Mouse (Mus musculus) embryonic facial prominence, embryonic 10.5 days (tissue): Measurements from ENCODE around the gene Kmt2d. TPM values are rescaled to one million over a fixed set of nuclear protein-coding genes. Genes with fewer than 3 reads are reported as not detected.

Experiments
- DNase-seq: peaks from one replicate; pipeline ENCODE4 v3.0.0-alpha.2; 2017; ENCODE audit warnings: low spot score
- H3K27ac ChIP-seq: fragments of 300-500 bp; sonication (generic); replicated peaks from 2 replicates; pipeline ENCODE4 v1.5.1; 2016; ENCODE audit warnings: mild to moderate bottlenecking
- H3K27me3 ChIP-seq: fragments of 300-500 bp; sonication (generic); replicated peaks from 2 replicates; pipeline ENCODE4 v1.6.1; 2016; ENCODE audit warnings: low read depth, mild to moderate bottlenecking; ENCODE audit not compliant: poor library complexity, severe bottlenecking
- H3K36me3 ChIP-seq: fragments of 300-500 bp; sonication (generic); replicated peaks from 2 replicates; pipeline ENCODE4 v1.6.1; 2016; ENCODE audit warnings: mild to moderate bottlenecking, moderate library complexity
- H3K4me1 ChIP-seq: fragments of 300-500 bp; sonication (generic); 2 replicates; pipeline ENCODE4 v1.6.1; 2016
- H3K4me3 ChIP-seq: fragments of 300-500 bp; sonication (generic); 2 replicates; pipeline ENCODE4 v1.5.1; 2016; ENCODE audit warnings: mild to moderate bottlenecking, moderate library complexity
- H3K9me3 ChIP-seq: fragments of 300-500 bp; sonication (generic); 2 replicates; pipeline ENCODE4 v1.6.1; 2016; ENCODE audit warnings: mild to moderate bottlenecking
- WGBS: fragments of 180-500 bp; shearing (Covaris S2); methylation state at CpG from one replicate; pipeline ENCODE4 v1.1.7; 2016; 5-methylcytosine and 5-hydroxymethylcytosine counted together
- polyA plus RNA-seq: library from polyadenylated mRNA; unstranded; fragments of >200 nt; fragmentation: Nextera tagmentation; extraction: Ambion mirVana; gene quantifications from 2 replicates; pipeline ENCODE4 v1.2.1, GENCODE M21; 2016

Gene Kmt2d
- polyA plus RNA-seq, 1 experiment from 2014 or later = 12.1 TPM

DNA sequence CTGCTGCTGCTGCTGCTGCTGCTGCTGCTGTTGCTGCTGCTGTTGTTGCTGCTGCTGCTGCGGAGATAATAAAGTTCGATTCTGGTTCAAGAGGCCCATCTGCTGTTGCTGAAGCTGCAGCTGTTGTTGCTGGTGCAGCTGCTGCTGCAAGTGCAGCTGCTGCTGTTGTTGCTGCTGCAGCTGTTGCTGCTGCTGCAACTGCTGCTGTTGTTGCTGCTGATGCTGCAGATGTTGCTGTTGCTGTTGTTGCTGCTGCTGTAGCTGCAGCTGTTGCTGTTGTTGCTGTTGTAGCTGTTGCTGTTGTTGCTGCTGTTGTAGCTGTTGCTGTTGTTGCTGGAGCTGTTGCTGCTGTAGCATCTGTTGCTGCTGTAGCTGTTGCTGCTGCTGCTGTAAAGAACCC, 25.9 kb downstream of the Kmt2d start:
- Histone ChIP-seq H3K27ac (no peak overlapping the region), H3K27me3 (no peaks in the 10 kb centered on the region), H3K4me1 (no peaks in the 10 kb centered on the region), H3K36me3 (peaks cover 100% of the 10 kb centered on the region), H3K4me3 (no peak overlapping the region), H3K9me3 (no peaks in the 10 kb centered on the region)
- 99% methylated on average over 2 of the region's 2 CpGs for WGBS
- no peak for DNase-seq

GRCm38 (mm10) chr15:98843595-98844223, 27.3 kb downstream of the Kmt2d start:
- Histone ChIP-seq H3K4me1 (no peaks in the 10 kb centered on the region), H3K4me3 (no peak overlapping the region), H3K27ac (no peak overlapping the region), H3K36me3 (peaks cover 100% of the 10 kb centered on the region), H3K9me3 (no peaks in the 10 kb centered on the region), H3K27me3 (no peaks in the 10 kb centered on the region)
- 84% methylated on average over 11 of the region's 11 CpGs for WGBS
- no peak for DNase-seq

DNA sequence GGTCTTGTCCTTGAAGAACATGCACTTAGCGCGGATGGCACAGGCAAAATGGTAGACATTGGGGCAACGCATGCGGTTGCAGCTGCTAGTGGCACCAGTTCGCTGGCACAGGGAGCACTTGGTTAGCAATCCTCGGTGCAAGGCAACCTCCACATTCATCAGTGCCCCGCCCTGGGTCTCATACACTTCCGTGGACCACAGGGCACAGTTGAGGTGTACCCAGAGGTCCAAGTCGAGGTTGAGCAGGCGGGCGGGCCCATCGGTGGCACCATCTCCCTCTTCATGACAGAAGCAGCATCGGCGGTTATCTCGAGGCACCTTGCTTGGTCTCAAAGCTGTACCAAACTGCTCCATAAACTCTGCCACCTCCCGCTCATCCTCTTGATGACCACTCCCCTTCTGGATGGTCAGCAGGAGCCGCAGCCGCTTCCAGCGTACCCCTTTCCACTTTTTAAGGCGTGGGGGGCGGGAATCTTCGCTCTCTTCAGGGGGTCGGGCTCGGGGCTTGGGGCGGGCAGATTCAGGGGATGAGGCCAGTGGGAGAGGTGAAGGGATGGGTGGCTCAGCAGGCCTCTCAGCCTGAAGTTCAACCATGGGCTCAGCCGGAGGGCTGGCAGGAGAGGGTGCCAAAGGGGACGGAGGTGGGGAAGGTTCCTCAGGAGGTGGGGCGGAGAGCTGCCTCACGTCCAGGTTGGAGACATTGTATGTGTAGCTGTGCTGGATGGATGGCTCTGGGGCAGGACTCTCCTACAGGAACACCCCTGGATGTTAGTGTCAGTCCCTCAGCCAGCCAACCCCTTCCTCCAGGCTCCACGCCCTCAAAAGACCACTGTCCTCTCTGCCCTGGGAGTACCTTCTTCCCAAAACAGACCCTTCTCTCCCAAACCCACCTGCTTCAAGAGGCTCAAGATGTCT, 31.1 kb downstream of the Kmt2d start:
- Histone ChIP-seq H3K27ac (no peak overlapping the region), H3K4me3 (0 out of 2 replicates have a peak overlapping the region, but pooled peaks have one; percentile 8), H3K27me3 (no peaks in the 10 kb centered on the region), H3K9me3 (no peaks in the 10 kb centered on the region), H3K4me1 (no peaks in the 10 kb centered on the region), H3K36me3 (peaks cover 100% of the 10 kb centered on the region)
- DNase-seq = no peak
- WGBS = 94% methylated on average over 30 of the region's 30 CpGs

DNA sequence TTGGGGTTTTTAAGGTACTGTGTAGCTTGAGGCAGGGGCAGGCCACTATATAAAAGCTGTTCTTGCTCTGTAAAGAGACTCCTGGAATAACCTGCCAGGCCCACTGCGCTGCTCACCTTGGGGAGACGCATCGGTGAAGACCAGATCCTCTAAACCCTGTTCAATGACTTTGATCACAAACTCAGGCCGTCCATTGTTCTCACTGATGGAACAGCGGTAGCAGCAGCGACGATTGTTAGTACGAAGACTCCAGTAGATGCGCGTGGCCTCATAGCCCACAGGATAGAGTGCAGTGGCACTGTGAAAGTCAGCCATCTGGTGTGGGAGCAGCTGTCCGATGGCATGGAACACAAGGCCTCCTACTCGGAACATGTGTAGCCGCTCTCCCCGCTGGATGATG, 31.8 kb downstream of the Kmt2d start:
- Histone ChIP-seq H3K9me3 (no peaks in the 10 kb centered on the region), H3K4me1 (no peaks in the 10 kb centered on the region), H3K27me3 (no peaks in the 10 kb centered on the region), H3K4me3 (no peak overlapping the region), H3K36me3 (peaks cover 100% of the 10 kb centered on the region), H3K27ac (no peak overlapping the region)
- no peak for DNase-seq
- WGBS = 96% methylated on average over 14 of the region's 14 CpGs

DNA sequence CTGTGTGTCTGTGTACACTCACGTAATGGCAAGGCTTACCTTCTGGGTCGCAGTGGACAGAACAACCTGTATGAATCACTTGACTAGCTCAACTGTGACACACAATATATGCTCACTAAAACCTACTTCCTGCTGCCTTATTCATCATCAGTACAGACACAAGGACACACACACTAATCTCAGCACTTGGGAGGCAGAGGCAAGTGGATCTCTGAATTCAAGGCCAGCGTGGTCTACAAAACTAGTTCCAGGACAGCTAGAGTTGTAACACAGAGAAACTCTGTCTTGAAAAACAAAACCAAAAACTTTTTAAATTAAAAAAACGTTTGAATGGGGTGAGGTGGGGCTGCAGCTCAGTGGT, 33.3 kb downstream of the Kmt2d start:
- DNase-seq = no peak
- 78% methylated on average over 4 of the region's 4 CpGs for WGBS
- H3K4me1 ChIP-seq = peaks cover 1% of the 10 kb centered on the region; the same call in 1 of the 2 replicates
- H3K27ac ChIP-seq = no peak overlapping the region
- H3K9me3 ChIP-seq = no peaks in the 10 kb centered on the region
- H3K4me3 ChIP-seq = no peak overlapping the region
- peaks cover 100% of the 10 kb centered on the region for H3K36me3 ChIP-seq
- no peaks in the 10 kb centered on the region for H3K27me3 ChIP-seq

DNA sequence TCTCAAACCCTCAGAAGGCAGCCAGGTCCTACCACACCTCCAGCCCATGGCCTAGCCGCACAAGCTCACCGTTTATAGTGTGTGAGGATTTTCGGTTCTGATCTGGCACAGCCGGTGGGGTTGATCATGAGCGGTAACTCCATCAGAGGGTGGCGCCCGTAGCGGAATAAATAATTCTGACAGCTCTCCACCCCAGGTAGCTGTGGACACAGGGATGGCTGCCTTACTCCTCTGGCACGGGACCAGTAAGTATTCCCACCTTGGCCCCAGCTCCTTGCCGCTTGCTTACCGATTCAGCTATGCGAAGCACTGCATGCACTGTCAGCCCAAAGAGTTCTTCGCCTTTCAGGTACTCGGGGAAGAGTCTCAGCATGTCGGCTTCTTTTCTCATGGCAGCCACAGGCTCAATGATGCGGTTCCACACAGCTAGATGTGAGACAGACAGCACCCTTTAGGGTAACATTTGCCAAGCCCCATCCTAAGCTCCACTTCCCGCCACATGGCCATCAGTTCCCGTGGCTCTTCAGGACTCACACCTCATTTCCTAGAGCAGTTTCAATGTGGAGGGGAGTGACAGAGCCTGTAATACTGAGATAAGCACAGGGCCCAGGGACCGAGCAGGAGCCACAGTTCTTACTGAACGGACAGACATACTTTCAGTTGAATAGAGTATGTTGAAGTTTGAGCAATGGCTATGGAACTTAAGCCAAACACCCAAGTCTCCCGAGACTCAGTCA, 33.8 kb downstream of the Kmt2d start:
- Histone ChIP-seq H3K27ac (no peak overlapping the region), H3K36me3 (peaks cover 97% of the 10 kb centered on the region)

GRCm38 (mm10) chr15:98835291-98835690, 35.7 kb downstream of the Kmt2d start:
- no peak for DNase-seq

More for the DNA sequence above, 33.8 kb downstream of the Kmt2d start:
- WGBS = 95% methylated on average over 21 of the region's 21 CpGs
- Histone ChIP-seq H3K27me3 (no peaks in the 10 kb centered on the region), H3K4me3 (no peak overlapping the region), H3K9me3 (no peaks in the 10 kb centered on the region), H3K4me1 (peaks cover 5% of the 10 kb centered on the region; the same call in 1 of the 2 replicates)
- no peak for DNase-seq

DNA sequence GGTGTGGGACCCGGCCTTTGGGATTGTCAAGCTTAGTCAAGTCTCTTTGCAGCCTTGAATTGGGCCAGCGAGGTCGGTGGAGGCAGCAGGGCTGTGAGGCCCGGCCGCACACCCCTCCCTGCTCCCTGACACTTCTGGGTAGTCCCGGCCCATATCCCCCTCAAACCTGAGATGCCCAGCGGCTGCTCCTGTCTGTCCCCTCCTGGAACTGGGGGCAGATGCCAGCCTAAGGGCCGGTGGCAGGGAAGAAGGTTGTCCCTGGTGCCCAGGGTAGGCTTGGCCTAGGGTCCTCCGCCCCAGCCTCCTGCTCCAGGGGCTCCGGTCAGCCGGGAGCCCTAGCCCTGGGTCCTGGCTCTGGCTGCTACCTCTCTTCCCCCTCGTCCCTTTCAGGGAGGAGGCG, 36.9 kb downstream of the Kmt2d start:
- Histone ChIP-seq H3K4me3 (0 out of 2 replicates have a peak overlapping the region, but pooled peaks have one; percentile 0), H3K27ac (no peak overlapping the region), H3K4me1 (peaks cover 24% of the 10 kb centered on the region), H3K9me3 (no peaks in the 10 kb centered on the region), H3K36me3 (peaks cover 70% of the 10 kb centered on the region), H3K27me3 (no peaks in the 10 kb centered on the region)
- WGBS = 88% methylated on average over 13 of the region's 13 CpGs
- no peak for DNase-seq

More at GRCm38 (mm10) chr15:98835291-98835690, 35.7 kb downstream of the Kmt2d start:
- Histone ChIP-seq H3K9me3 (no peaks in the 10 kb centered on the region), H3K36me3 (peaks cover 78% of the 10 kb centered on the region), H3K27ac (no peak overlapping the region), H3K27me3 (no peaks in the 10 kb centered on the region), H3K4me3 (no peak overlapping the region), H3K4me1 (peaks cover 15% of the 10 kb centered on the region)
- WGBS = 92% methylated on average over 14 of the region's 14 CpGs

DNA sequence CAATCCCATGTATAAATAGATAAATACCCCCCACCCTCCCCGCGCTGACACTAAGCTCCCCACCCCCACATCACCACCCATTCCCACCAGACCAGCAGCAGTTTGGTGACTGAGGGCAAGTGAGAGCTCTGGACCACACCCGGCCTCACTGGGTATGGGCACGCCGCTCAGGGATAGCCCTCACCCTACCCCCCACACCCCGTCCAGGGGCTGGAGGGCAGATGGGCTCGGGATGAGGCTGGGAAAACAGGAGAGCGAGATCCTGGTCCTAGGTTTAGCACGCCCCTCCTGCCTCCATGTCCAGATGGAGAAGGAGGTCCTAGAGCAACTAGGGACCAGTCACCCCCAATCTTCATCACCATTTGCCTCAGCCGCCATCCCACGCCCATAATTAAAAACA, 37.7 kb downstream of the Kmt2d start:
- DNase-seq = no peak
- no peaks in the 10 kb centered on the region for H3K9me3 ChIP-seq
- 84% methylated on average over 11 of the region's 11 CpGs for WGBS
- H3K27me3 ChIP-seq = no peaks in the 10 kb centered on the region
- H3K36me3 ChIP-seq = peaks cover 63% of the 10 kb centered on the region
- H3K4me3 ChIP-seq = no peak overlapping the region
- peaks cover 24% of the 10 kb centered on the region for H3K4me1 ChIP-seq
- H3K27ac ChIP-seq = no peak overlapping the region

GRCm38 (mm10) chr15:98832161-98833058, 38.6 kb downstream of the Kmt2d start:
- peak overlapping the region; percentile 87 for H3K4me3 ChIP-seq
- no peaks in the 10 kb centered on the region for H3K27me3 ChIP-seq
- peaks cover 24% of the 10 kb centered on the region for H3K4me1 ChIP-seq
- 69% methylated on average over 12 of the region's 12 CpGs for WGBS
- H3K36me3 ChIP-seq = peaks cover 60% of the 10 kb centered on the region
- H3K27ac ChIP-seq = no peak overlapping the region
- DNase-seq = no peak
- no peaks in the 10 kb centered on the region for H3K9me3 ChIP-seq

GRCm38 (mm10) chr15:98831684-98832035, 39.3 kb downstream of the Kmt2d start:
- H3K4me1 ChIP-seq = peaks cover 24% of the 10 kb centered on the region
- peak overlapping the region; percentile 87 for H3K4me3 ChIP-seq
- H3K36me3 ChIP-seq = peaks cover 53% of the 10 kb centered on the region
- H3K9me3 ChIP-seq = no peaks in the 10 kb centered on the region
- 20% methylated on average over 9 of the region's 9 CpGs for WGBS
- no peaks in the 10 kb centered on the region for H3K27me3 ChIP-seq
- H3K27ac ChIP-seq = peak overlapping the region; percentile 92
- DNase-seq = no peak
